Mouse (Mus musculus) spleen, adult 2 months (tissue): Measurements from ENCODE around the gene Nr1d2. TPM values are rescaled to one million over a fixed set of nuclear protein-coding genes. Genes with fewer than 3 reads are reported as not detected.
"Not testable (repeated sequence)": the region's sequence is repeated elsewhere in the genome, so short reads cannot be mapped to it uniquely, and the experiment has no call there.

Experiments
- DNase-seq, 2 experiments: peaks; one replicate each; pipeline versions ENCODE4 v3.0.0 to v3.0.0-alpha.2; 2012 to 2021; ENCODE audit warnings: low spot score in 2 of 2, low read depth in 1 of 2
- H3K27ac ChIP-seq: fragments of 200-500 bp; 2 replicates; pipeline ENCODE4 v1.5.1; 2012; ENCODE audit warnings: low read length, inconsistent platforms; ENCODE audit not compliant: insufficient read depth
- H3K27me3 ChIP-seq: fragments of 200-500 bp; 2 replicates; pipeline ENCODE4 v1.6.1; 2012; ENCODE audit warnings: mild to moderate bottlenecking, moderate library complexity, low read length, inconsistent platforms; ENCODE audit not compliant: control insufficient read depth, insufficient read depth
- H3K36me3 ChIP-seq: fragments of 200-500 bp; 2 replicates; pipeline ENCODE4 v1.6.1; 2012; ENCODE audit warnings: mild to moderate bottlenecking, low read length, inconsistent platforms; ENCODE audit not compliant: control insufficient read depth, insufficient read depth
- H3K4me1 ChIP-seq: fragments of 200-500 bp; 2 replicates; pipeline ENCODE4 v1.6.1; 2011; ENCODE audit warnings: inconsistent platforms; ENCODE audit not compliant: control insufficient read depth, insufficient read depth, insufficient read length
- H3K4me3 ChIP-seq: fragments of 200-500 bp; 2 replicates; pipeline ENCODE4 v1.5.1; 2011; ENCODE audit warnings: mild to moderate bottlenecking, inconsistent platforms; ENCODE audit not compliant: insufficient read depth, insufficient read length; ENCODE audit errors: extremely low read depth
- CTCF ChIP-seq: fragments of 200-500 bp; IDR thresholded peaks from 2 replicates; pipeline ENCODE4 v1.5.1; 2011; ENCODE audit warnings: mild to moderate bottlenecking, inconsistent platforms; ENCODE audit not compliant: insufficient read depth, insufficient read length, insufficient replicate concordance; ENCODE audit errors: extremely low read depth
- POLR2A ChIP-seq: fragments of 200-500 bp; IDR thresholded peaks from 2 replicates; pipeline ENCODE4 v1.6.1; 2011; ENCODE audit warnings: low read depth, low read length, inconsistent platforms
- WGBS: fragments of 180-500 bp; shearing (Covaris S2); methylation state at CpG from one replicate; pipeline ENCODE4 v1.1.7; 2018; 5-methylcytosine and 5-hydroxymethylcytosine counted together
- polyA plus RNA-seq: library from polyadenylated mRNA; depleted of rRNA; stranded (reverse); fragments of >200 nt; gene quantifications from 2 replicates; pipeline ENCODE4 v1.2.3, GENCODE M21; 2012

The Nr1d2 gene
- polyA plus RNA-seq, 1 experiment: 4.8 TPM

- peaks cover 5% of the 10 kb centered on the region for H3K4me1 ChIP-seq
These were observed 4.7 kb downstream of the Nr1d2 start for GRCm38 (mm10) chr14:18233981-18234960.

GRCm38 (mm10) chr14:18233076-18233475, 5.9 kb downstream of the Nr1d2 start:
- H3K36me3 ChIP-seq: no peaks in the 10 kb centered on the region
- H3K4me3 ChIP-seq: no peak overlapping the region
- H3K27me3 ChIP-seq: no peaks in the 10 kb centered on the region
- DNase-seq: no peak
- 86% methylated on average over 2 of the region's 2 CpGs for WGBS
- TF ChIP-seq CTCF: no peak
- TF ChIP-seq POLR2A: no peak
- H3K4me1 ChIP-seq: peaks cover 3% of the 10 kb centered on the region; the same call in 1 of the 2 replicates
- H3K27ac ChIP-seq: no peak overlapping the region

More at GRCm38 (mm10) chr14:18233981-18234960, 4.7 kb downstream of the Nr1d2 start:
- no peak for TF ChIP-seq CTCF
- no peak for TF ChIP-seq POLR2A
- Histone ChIP-seq H3K4me3 (no peak overlapping the region), H3K27ac (peak overlapping the region; percentile 36; the same call in 1 of the 2 replicates), H3K27me3 (no peaks in the 10 kb centered on the region), H3K36me3 (no peaks in the 10 kb centered on the region)
- no peak for DNase-seq
- WGBS: 25% methylated on average over 5 of the region's 5 CpGs

GRCm38 (mm10) chr14:18231866-18232265, 7.1 kb downstream of the Nr1d2 start:
- DNase-seq: not testable (repeated sequence)

GRCm38 (mm10) chr14:18229751-18230150, 9.2 kb downstream of the Nr1d2 start:
- not testable (repeated sequence) for DNase-seq, H3K36me3 ChIP-seq, H3K4me3 ChIP-seq, H3K4me1 ChIP-seq, H3K27ac ChIP-seq, H3K27me3 ChIP-seq
- 91% methylated on average over 10 of the region's 10 CpGs for whole genome bisulfite sequencing

More at GRCm38 (mm10) chr14:18231866-18232265, 7.1 kb downstream of the Nr1d2 start:
- not testable (repeated sequence) for H3K36me3 ChIP-seq, H3K4me1 ChIP-seq, H3K4me3 ChIP-seq, H3K27me3 ChIP-seq, H3K27ac ChIP-seq
- WGBS: 93% methylated on average over 8 of the region's 8 CpGs

- H3K27me3 ChIP-seq, DNase-seq, H3K36me3 ChIP-seq, H3K4me1 ChIP-seq, H3K4me3 ChIP-seq, H3K27ac ChIP-seq: not testable (repeated sequence)
- 91% methylated on average over 11 of the region's 11 CpGs for WGBS
These were observed 12.7 kb downstream of the Nr1d2 start for GRCm38 (mm10) chr14:18226181-18226580.

- 95% methylated on average over 11 of the region's 11 CpGs for whole genome bisulfite sequencing
- not testable (repeated sequence) for H3K36me3 ChIP-seq, H3K27ac ChIP-seq, H3K4me1 ChIP-seq, H3K4me3 ChIP-seq, DNase-seq, H3K27me3 ChIP-seq
These were observed 13.5 kb downstream of the Nr1d2 start for GRCm38 (mm10) chr14:18225431-18225830.

- H3K36me3 ChIP-seq: no peaks in the 10 kb centered on the region
- no peaks in the 10 kb centered on the region for H3K4me1 ChIP-seq
- DNase-seq: no peak
- no peak overlapping the region for H3K27ac ChIP-seq
- H3K27me3 ChIP-seq: no peaks in the 10 kb centered on the region
- no peak overlapping the region for H3K4me3 ChIP-seq
- TF ChIP-seq POLR2A (no peak), CTCF (no peak)
- WGBS: 94% methylated on average over 6 of the region's 6 CpGs
These were observed 16.9 kb downstream of the Nr1d2 start for GRCm38 (mm10) chr14:18221977-18222376.
